Mouse (Mus musculus) liver, postnatal 0 days (tissue): Measurements from ENCODE around the gene Vat1. TPM values are rescaled to one million over a fixed set of nuclear protein-coding genes. Genes with fewer than 3 reads are reported as not detected.
A peak's percentile ranks its signal among the peaks of the same experiment; 100 is the strongest.
"Not testable (repeated sequence)": the region's sequence is repeated elsewhere in the genome, so short reads cannot be mapped to it uniquely, and the experiment has no call there.

Source experiments
- ATAC-seq: fragments of 200-750 bp; cut with Nextera tagmentation; 2 replicates; pipeline ENCODE4 v1.8.0; 2017; ENCODE audit warnings: mild to moderate bottlenecking, moderate library complexity
- DNase-seq: peaks from one replicate; pipeline ENCODE4 v3.0.0-alpha.2; 2016
- H3K27ac ChIP-seq: fragments of 300-500 bp; sonication (generic); 2 replicates; pipeline ENCODE4 v1.5.1; 2014; ENCODE audit warnings: antibody characterized with exemption, moderate library complexity, mild to moderate bottlenecking, low read depth
- H3K27me3 ChIP-seq: fragments of 300-500 bp; sonication (generic); 2 replicates; pipeline ENCODE4 v1.6.1; 2014; ENCODE audit warnings: low read length, control low read depth, mixed read lengths; ENCODE audit not compliant: insufficient read depth
- H3K36me3 ChIP-seq: fragments of 300-500 bp; sonication (generic); replicated peaks from 2 replicates; pipeline ENCODE4 v1.6.1; 2014; ENCODE audit warnings: mild to moderate bottlenecking, control low read depth, low read length, moderate library complexity, mixed read lengths; ENCODE audit not compliant: insufficient read depth
- H3K4me1 ChIP-seq: fragments of 300-500 bp; sonication (generic); 2 replicates; pipeline ENCODE4 v1.6.1; 2014; ENCODE audit warnings: antibody characterized with exemption, mild to moderate bottlenecking, control low read depth; ENCODE audit not compliant: insufficient read depth
- H3K4me2 ChIP-seq: fragments of 300-500 bp; sonication (generic); 2 replicates; pipeline ENCODE4 v1.6.1; 2014; ENCODE audit warnings: low read depth, mild to moderate bottlenecking, low read length, moderate library complexity, mixed read lengths
- H3K4me3 ChIP-seq: fragments of 300-500 bp; sonication (generic); 2 replicates; pipeline ENCODE4 v1.5.1; 2014; ENCODE audit warnings: low read depth, low read length
- H3K9ac ChIP-seq: fragments of 300-500 bp; sonication (generic); replicated peaks from 2 replicates; pipeline ENCODE4 v1.6.1; 2014; ENCODE audit warnings: mild to moderate bottlenecking, moderate library complexity
- H3K9me3 ChIP-seq: fragments of 300-500 bp; sonication (generic); 2 replicates; pipeline ENCODE4 v1.6.1; 2016; ENCODE audit warnings: mild to moderate bottlenecking, control low read depth, low read length, mixed read lengths
- CTCF ChIP-seq: sonication (generic); IDR thresholded peaks from 2 replicates; pipeline ENCODE4 v1.5.1; 2016; ENCODE audit warnings: antibody characterized with exemption, low read depth
- EP300 ChIP-seq: IDR thresholded peaks from 2 replicates; pipeline ENCODE4 v1.6.1; 2016; ENCODE audit warnings: antibody characterized with exemption, low read depth, mild to moderate bottlenecking
- WGBS: fragments of 180-500 bp; shearing (Covaris S2); extraction: QIAGEN DNeasy Blood & Tissue Kit; methylation state at CpG from one replicate; pipeline ENCODE4 v1.1.7; 2014; ENCODE audit not compliant: insufficient replicate concordance; 5-methylcytosine and 5-hydroxymethylcytosine counted together
- polyA plus RNA-seq: library from polyadenylated mRNA; unstranded; fragments of >200 nt; fragmentation: Nextera tagmentation; extraction: Ambion mirVana; gene quantifications from 2 replicates; pipeline ENCODE4 v1.2.1, GENCODE M21; 2015

The Vat1 gene
- polyA plus RNA-seq, 1 experiment from 2014 or later, result 8.4 TPM

DNA sequence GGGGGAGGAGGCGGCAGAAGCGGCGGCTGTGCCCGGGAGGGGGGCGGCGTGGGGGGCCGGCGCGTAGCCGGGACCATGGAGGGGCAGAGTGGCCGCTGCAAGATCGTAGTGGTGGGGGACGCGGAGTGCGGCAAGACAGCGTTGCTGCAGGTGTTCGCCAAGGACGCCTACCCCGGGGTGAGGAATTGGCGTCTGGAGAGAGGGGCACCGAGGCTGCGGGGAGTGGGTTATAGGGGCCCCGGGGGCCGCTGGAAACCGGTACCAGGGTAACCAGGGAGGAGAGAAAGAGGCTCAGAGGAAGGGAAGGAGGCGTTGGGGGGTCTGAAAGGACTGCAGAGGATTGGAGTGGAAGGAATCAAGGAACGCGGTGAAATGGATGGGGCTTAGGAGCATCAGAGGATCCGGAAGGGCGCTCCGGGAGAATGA is 2.2 kb upstream of the Vat1 start:
- no peaks in the 10 kb centered on the region for H3K36me3 ChIP-seq
- H3K27ac ChIP-seq, result no peak overlapping the region
- WGBS, result 1% methylated on average over 29 of the region's 31 CpGs
- H3K9me3 ChIP-seq, result no peaks in the 10 kb centered on the region
- peak overlapping the region; percentile 64 for H3K4me3 ChIP-seq
- peaks cover 24% of the 10 kb centered on the region for H3K4me1 ChIP-seq
- H3K27me3 ChIP-seq, result peaks cover 13% of the 10 kb centered on the region; the same call in 1 of the 2 replicates
- peak overlapping the region; percentile 94 for H3K4me2 ChIP-seq
- peak overlapping the region; percentile 64 for H3K9ac ChIP-seq
- ATAC-seq, result no peak
- no peak for TF ChIP-seq EP300
- no peak for TF ChIP-seq CTCF
- DNase-seq, result no peak

DNA sequence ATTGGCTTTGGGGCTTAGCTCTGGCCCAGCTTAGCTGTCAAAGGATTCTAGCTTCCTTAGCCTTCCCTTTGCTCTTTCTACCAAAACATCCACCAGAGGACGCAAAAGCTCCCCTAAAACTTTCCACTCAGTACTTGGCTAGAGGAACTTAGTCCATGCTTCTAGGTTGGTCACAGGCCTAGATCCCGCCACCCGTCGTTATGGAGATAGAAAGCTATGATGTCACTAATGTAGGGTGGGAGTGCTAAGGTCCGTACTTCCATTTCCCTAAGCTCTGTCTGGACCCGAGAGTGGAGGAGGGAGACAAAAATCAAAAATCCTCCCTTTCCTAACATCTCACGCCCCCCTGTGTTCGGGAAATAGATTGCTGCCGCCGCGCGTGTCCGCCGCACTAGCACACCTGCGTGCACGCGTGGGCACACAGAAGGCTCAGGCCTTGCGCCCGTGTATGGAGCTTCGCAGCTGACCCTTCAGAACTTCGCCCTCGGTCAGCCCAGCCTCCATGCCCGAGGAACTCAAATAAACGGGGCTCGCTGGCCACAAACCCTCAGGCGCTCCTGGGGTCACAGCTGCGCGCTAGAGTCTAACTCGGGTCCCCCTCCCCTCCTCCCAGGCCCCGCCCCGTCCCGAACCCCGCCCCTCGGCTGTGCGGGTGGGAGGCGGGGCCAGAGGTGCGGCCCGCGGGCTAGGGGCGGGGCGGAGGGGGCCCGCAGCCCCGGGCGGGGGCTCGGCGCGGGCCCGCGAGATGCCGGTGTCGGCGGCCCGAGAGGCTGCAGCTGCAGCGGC is 1.6 kb upstream of the Vat1 start:
- H3K27ac ChIP-seq, result peak overlapping the region; percentile 44; the same call in 1 of the 2 replicates
- H3K27me3 ChIP-seq, result peaks cover 13% of the 10 kb centered on the region; the same call in 1 of the 2 replicates
- 2% methylated on average over 51 of the region's 54 CpGs for WGBS
- DNase-seq (peak; percentile 78), ATAC-seq (peak; percentile 77)
- peaks cover 29% of the 10 kb centered on the region for H3K4me1 ChIP-seq
- peak overlapping the region; percentile 94 for H3K4me2 ChIP-seq
- H3K9me3 ChIP-seq, result no peaks in the 10 kb centered on the region
- no peaks in the 10 kb centered on the region for H3K36me3 ChIP-seq
- peak overlapping the region; percentile 64 for H3K9ac ChIP-seq
- peak overlapping the region; percentile 64 for H3K4me3 ChIP-seq
- TF ChIP-seq CTCF (peak; percentile 73), EP300 (no peak)

DNA sequence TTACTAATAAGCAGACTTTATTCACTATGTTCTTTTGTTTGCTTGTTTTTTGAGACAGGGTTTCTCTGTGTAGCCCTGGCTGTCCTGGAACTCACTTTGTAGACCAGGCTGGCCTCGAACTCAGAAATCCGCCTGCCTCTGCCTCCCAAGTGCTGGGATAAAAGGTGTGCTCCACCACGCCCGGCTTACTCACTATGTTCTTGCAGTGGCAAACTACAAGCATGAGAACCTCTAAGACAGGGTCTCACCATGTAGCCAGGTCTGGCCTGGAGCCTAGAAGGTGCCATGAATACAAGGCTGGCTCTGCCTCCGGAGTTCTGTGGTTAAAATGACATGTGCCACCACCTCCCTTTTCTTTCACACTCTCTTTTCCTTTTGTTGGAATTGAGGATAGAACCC is 521 bp upstream of the Vat1 start:
- peaks cover 13% of the 10 kb centered on the region; the same call in 1 of the 2 replicates for H3K27me3 ChIP-seq

DNA sequence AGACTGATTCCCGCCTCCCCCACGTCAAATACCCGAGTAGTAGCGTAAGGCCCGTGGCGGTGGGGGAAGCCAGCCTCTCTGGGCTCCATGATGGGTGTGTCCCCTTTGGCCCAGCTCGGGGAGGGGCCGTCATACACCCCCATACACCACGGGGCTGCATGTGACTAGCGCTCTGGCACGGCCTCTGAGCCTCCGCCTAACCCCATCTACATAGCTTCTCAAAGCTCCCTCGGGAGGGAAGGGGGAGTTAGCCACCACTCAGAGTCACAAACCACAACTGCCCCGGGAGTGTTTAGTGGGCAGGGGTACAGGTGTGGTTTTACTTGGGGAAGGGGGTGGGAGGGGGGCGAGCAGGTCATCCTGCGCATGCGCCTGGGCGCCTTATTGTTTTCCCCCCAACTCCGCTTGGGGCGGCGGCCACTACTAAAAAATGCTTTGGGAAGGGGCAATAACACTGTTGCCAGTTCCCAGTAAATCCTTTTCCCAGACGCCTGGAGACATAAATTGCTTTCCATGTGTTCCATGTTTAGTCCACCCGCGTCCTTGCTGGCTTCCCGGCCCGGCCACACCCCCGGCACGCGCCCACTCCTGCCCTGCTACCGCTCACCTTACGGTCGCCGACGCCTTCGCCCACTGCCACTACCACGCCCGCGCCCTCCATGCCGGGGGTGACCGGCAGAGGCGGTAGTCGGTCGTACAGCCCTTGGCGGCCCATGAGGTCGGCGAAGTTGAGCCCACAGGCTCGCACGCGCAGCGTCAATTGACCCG is 745 bp downstream of the Vat1 start:
- Histone ChIP-seq H3K27ac (peak overlapping the region; percentile 46), H3K4me2 (peak overlapping the region; percentile 92)
- DNase-seq, result peak; percentile 62

More for the DNA sequence above, 521 bp upstream of the Vat1 start:
- WGBS, result 56% methylated on average over 5 of the region's 5 CpGs
- Histone ChIP-seq H3K4me2 (peak overlapping the region; percentile 92), H3K4me1 (peaks cover 29% of the 10 kb centered on the region), H3K4me3 (peak overlapping the region; percentile 74)
- not testable (repeated sequence) for DNase-seq, H3K36me3 ChIP-seq, H3K9ac ChIP-seq, H3K9me3 ChIP-seq, H3K27ac ChIP-seq, ATAC-seq

DNA sequence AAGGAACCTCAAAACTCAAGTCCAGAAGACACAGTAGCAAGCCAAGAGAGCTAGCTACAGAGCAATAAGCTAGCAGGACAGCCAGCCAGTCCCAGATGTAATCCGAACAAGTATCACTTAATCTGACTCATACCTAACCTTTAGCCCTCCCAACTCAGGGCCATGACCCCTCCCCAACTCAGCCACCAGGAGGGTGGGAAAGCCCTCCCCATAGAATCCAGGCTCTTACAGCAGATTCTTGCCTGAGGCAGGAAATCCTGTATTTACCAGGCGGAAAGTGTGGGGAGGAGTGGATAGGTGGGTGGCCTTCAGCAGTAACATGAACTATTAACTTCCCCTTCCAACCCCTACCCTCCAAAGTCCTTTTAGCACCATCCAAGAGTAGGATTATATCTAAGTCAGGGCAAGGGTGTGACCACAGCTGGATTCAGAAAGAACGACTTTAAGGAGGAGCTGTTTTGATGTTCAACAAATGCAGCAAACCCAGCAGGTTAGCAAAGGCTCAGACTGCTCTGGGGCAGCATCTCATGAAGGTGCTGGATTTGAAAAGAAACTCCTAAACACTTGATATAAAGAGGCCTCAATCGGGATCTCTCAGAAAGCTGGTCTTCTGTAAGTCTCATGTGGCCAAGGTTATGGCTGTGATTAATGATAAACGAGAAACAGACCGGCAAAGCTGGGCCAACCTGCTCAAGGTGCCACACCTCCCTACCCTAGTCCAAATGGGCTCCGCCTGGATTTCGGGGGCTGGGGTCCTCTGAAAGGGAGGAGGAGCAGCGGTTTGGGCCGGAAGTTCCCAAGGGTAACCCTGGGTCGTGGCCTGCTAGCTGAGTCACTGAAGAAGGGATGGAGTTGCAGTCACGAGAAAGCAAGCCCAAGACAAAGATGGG is 1.6 kb downstream of the Vat1 start, which contains the start of gene Rnd2:
Gene Rnd2, plus strand, starts transcription at position 789 of the 890 bp plus-strand sequence.
- peaks cover 13% of the 10 kb centered on the region; the same call in 1 of the 2 replicates for H3K27me3 ChIP-seq
- H3K4me3 ChIP-seq, result peak within 1 kb of the TSS; percentile 74
- peak within 1 kb of the TSS; percentile 70 for H3K9ac ChIP-seq
- H3K36me3 ChIP-seq, result no peaks in the 10 kb centered on the region
- H3K4me1 ChIP-seq, result peaks cover 31% of the 10 kb centered on the region
- TF ChIP-seq CTCF (no peak), EP300 (no peak)
- H3K9me3 ChIP-seq, result no peaks in the 10 kb centered on the region
- H3K27ac ChIP-seq, result peak within 1 kb of the TSS; percentile 46
- no peak for DNase-seq
- WGBS, result 11% methylated on average over 12 of the region's 12 CpGs
- ATAC-seq, result no peak
- peak within 1 kb of the TSS; percentile 92 for H3K4me2 ChIP-seq

More for the DNA sequence above, 745 bp downstream of the Vat1 start:
- Histone ChIP-seq H3K4me3 (peak overlapping the region; percentile 74), H3K9ac (peak overlapping the region; percentile 70), H3K4me1 (peaks cover 29% of the 10 kb centered on the region), H3K36me3 (no peaks in the 10 kb centered on the region), H3K9me3 (no peaks in the 10 kb centered on the region), H3K27me3 (peaks cover 13% of the 10 kb centered on the region; the same call in 1 of the 2 replicates)
- TF ChIP-seq EP300 (no peak), CTCF (peak; percentile 41)
- peak; percentile 26 for ATAC-seq
- WGBS, result 1% methylated on average over 51 of the region's 51 CpGs
